Mouse (Mus musculus): ENCODE measurements around the gene Pglyrp2.

DNA sequence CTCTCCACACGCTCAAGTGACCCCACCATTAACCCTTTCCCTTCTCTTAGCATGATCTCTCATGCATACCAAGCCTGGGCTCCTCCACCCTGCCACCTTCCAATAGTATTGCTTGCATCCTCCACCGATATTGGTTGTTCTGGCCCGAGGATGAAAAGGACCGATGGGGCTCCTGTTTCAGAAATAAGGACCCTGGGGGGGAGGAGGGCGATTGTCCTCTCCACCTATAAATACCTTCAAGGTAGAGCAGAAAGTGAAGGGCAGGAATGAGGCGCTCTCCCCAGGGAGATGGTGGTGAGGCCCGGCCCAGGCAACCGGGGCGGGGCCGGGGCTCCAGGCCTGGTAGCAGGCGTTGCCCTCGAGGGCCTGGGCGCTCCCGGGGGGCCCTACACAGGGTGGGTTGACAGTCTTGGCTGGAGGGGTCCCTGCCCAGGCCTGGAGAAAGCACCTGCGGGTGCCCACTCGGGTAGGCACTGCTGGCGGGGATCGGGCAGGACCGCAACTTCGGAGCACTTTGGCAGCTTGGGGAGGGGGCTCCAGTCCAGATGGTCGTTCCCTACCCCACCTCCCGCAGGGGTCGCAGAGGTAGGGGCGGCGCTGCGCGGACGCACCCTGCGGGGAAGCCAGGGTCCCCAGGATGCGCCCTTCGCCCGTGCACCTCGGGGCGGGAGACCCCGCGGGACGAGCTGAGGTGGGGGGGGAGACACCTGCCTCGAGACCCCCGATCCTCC, 35.4 kb downstream of the Pglyrp2 start:
- no peak for TF ChIP-seq POLR2A (IDR thresholded peaks at IDR 0.05; ENCODE audit: insufficient read depth, low read depth, low read length)
- no peak for TF ChIP-seq CTCF (IDR thresholded peaks at IDR 0.05)

Data from heart, adult 2 months (tissue).